Mouse (Mus musculus) intestine, embryonic 14.5 days (tissue): Measurements from ENCODE around the gene Clmn. TPM values are rescaled to one million over a fixed set of nuclear protein-coding genes. Genes with fewer than 3 reads are reported as not detected.
"Not testable (repeated sequence)": the region's sequence is repeated elsewhere in the genome, so short reads cannot be mapped to it uniquely, and the experiment has no call there.

Source experiments
- ATAC-seq: fragments of 200-750 bp; cut with Nextera tagmentation; replicated peaks from 2 replicates; pipeline ENCODE4 v1.8.0; 2017; ENCODE audit warnings: low read depth, moderate number of reproducible peaks, moderate TSS enrichment, moderate library complexity; ENCODE audit not compliant: low FRiP score, low TSS enrichment
- DNase-seq: peaks from one replicate; pipeline ENCODE4 v3.0.0-alpha.2; 2018; ENCODE audit warnings: low spot score
- H3K27ac ChIP-seq: fragments of 300-500 bp; sonication (generic); 2 replicates; pipeline ENCODE4 v1.5.1; 2014; ENCODE audit warnings: low read depth, mild to moderate bottlenecking, control low read depth
- H3K27me3 ChIP-seq: fragments of 300-500 bp; sonication (generic); replicated peaks from 2 replicates; pipeline ENCODE4 v1.6.1; 2014; ENCODE audit warnings: low read length, control low read depth; ENCODE audit not compliant: control insufficient read depth, insufficient read depth
- H3K36me3 ChIP-seq: fragments of 300-500 bp; sonication (generic); 2 replicates; pipeline ENCODE4 v1.6.1; 2014; ENCODE audit warnings: low read length, control low read depth; ENCODE audit not compliant: control insufficient read depth, insufficient read depth
- H3K4me1 ChIP-seq: fragments of 300-500 bp; sonication (generic); replicated peaks from 2 replicates; pipeline ENCODE4 v1.6.1; 2014; ENCODE audit warnings: low read length, control low read depth, mixed read lengths; ENCODE audit not compliant: control insufficient read depth, insufficient read depth
- H3K4me2 ChIP-seq: fragments of 300-500 bp; sonication (generic); 2 replicates; pipeline ENCODE4 v1.6.1; 2014; ENCODE audit warnings: low read length
- H3K4me3 ChIP-seq: fragments of 300-500 bp; sonication (generic); 2 replicates; pipeline ENCODE4 v1.5.1; 2014; ENCODE audit warnings: low read depth, low read length, control low read depth, mixed read lengths
- H3K9ac ChIP-seq: fragments of 300-500 bp; sonication (generic); 2 replicates; pipeline ENCODE4 v1.6.1; 2014; ENCODE audit warnings: mild to moderate bottlenecking, low read length
- H3K9me3 ChIP-seq: fragments of 300-500 bp; sonication (generic); 2 replicates; pipeline ENCODE4 v1.6.1; 2016; ENCODE audit warnings: low read length, control low read depth; ENCODE audit not compliant: control insufficient read depth
- WGBS: fragments of 180-500 bp; shearing (Covaris S2); extraction: QIAGEN DNeasy Blood & Tissue Kit; methylation state at CpG from one replicate; pipeline ENCODE4 v1.1.7; 2014; 5-methylcytosine and 5-hydroxymethylcytosine counted together
- polyA plus RNA-seq: library from polyadenylated mRNA; unstranded; fragments of >200 nt; fragmentation: Nextera tagmentation; extraction: Ambion mirVana; gene quantifications from 2 replicates; pipeline ENCODE4 v1.2.1, GENCODE M21; 2014

Gene Clmn
- polyA plus RNA-seq, 1 experiment from 2014 or later: 3.4 TPM

DNA sequence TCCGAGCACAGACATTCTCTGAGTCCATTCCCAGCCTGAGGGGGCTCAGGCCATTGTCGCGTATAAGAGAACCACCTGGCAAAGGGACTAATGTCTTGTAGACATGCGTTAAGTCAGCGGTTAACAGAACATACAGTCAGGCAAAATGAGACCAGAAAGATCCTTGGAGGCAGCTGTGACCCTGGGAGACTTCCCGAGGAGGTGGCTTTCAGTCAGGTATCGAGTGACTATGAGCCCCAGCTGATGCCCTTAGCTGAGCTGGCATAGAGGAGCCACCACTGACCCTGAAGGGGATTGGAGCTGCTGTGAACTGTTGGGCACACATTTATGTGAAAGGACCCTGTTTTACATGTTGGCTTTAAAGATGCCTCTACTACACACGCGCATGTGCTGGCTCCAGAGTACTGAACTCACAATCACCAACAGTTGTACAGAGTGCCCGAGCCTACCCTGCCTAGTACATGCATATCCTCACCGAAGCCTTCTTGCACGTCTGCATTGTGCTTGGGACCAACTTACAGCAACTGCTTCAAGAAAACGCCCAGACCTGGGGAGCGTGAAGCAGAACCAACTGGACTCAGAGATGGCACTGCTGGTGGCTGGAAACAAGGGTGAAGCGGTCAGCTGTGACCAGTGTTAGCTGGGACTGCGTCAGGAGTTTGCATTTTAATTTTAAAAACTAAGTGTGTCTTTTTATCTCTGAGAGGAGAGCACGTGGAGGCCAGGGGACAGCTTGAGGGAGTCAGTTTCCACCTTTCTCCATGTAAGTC is 34.0 kb downstream of the Clmn start:
- Histone ChIP-seq H3K9ac (no peak overlapping the region), H3K4me3 (no peak overlapping the region), H3K4me2 (no peak overlapping the region), H3K4me1 (peaks cover 9% of the 10 kb centered on the region), H3K9me3 (no peaks in the 10 kb centered on the region), H3K27ac (no peak overlapping the region), H3K27me3 (no peaks in the 10 kb centered on the region), H3K36me3 (no peaks in the 10 kb centered on the region)
- 83% methylated on average over 17 of the region's 17 CpGs for WGBS
- ATAC-seq (no peak), DNase-seq (no peak)

DNA sequence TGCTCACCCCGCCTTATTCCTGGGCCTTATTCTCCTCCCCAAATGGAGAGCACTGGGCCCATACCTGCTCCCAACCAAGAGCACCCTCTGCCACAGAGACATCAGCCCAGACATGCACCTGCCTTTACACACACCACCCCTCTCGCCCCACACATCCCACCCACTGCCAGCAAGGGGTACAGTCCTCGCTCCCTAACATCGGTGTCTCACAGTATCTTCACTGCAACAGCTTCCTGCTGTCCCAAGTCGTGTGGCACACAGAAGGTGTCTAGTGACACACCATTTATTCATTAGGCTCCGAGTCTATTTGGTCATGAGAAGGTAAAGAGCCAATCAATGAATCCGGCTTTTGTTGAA is 34.6 kb downstream of the Clmn start:
- DNase-seq (no peak), ATAC-seq (no peak; the same call in 1 of the 2 replicates)
- no peak overlapping the region for H3K9ac ChIP-seq
- no peaks in the 10 kb centered on the region for H3K9me3 ChIP-seq
- WGBS: 75% methylated on average over 7 of the region's 7 CpGs
- H3K36me3 ChIP-seq: no peaks in the 10 kb centered on the region
- H3K4me2 ChIP-seq: no peak overlapping the region
- H3K27me3 ChIP-seq: no peaks in the 10 kb centered on the region
- H3K4me3 ChIP-seq: no peak overlapping the region
- H3K4me1 ChIP-seq: peaks cover 12% of the 10 kb centered on the region
- H3K27ac ChIP-seq: no peak overlapping the region

DNA sequence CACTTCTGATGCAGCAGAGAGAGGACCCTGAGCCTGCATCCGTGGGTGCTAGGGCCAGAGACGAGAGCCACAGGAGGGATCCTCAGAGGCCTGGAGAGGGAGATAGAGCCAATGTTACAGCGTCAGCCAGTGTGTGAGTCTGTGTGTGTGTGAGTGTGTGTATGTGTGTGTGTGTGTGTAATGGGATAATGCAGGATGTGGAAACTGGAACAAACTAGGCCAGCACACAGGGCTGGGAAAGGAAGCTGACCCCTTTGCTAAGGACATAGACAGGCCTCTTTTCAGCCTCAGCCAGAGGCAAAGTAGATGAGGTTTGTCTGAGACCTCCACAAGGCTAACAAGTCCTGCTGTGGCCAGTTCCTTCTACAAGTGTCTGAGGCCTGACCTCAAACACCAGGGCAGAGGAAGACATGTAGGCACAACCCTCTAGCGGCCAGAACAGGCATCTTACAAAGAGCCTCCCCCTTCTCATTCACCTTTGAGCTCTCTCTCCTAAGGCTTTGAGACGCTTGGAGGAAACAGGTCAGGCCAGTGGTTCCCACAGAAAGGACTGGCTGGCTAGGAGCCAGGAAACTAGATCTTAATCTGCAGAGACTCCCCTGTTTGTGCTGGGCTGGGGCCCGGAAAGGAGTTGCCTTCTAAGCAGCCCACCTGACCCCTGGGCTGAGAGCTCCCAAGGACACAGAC is 35.1 kb downstream of the Clmn start:
- no peak overlapping the region for H3K9ac ChIP-seq
- no peaks in the 10 kb centered on the region for H3K27me3 ChIP-seq
- H3K4me1 ChIP-seq: peaks cover 16% of the 10 kb centered on the region
- DNase-seq (peak; percentile 73), ATAC-seq (peak; percentile 75)
- no peak overlapping the region; the same call in 1 of the 2 replicates for H3K27ac ChIP-seq
- H3K4me2 ChIP-seq: no peak overlapping the region
- no peak overlapping the region for H3K4me3 ChIP-seq
- H3K9me3 ChIP-seq: no peaks in the 10 kb centered on the region
- WGBS: 42% methylated on average over 6 of the region's 6 CpGs
- no peaks in the 10 kb centered on the region for H3K36me3 ChIP-seq

DNA sequence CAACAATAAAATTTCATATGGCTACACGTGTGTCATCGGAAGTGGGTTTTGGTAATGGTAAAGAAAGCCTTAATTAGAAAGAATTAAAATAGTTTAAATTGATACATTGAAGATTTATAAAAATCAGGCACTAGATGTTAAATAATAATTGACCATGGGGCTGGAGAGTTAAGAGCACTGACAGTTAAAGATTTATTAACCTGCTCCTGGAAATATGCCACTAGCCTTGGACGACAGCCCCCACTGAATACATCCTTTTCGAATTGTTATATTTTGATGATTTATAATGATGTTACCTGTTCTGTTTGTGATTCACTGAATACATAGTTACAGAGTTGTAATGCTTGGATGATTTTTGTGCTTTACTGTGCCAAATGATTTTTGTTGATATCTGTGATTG is 35.9 kb downstream of the Clmn start:
- not testable (repeated sequence) for ATAC-seq, H3K9me3 ChIP-seq, H3K9ac ChIP-seq, DNase-seq, H3K4me2 ChIP-seq, H3K4me3 ChIP-seq, H3K27ac ChIP-seq, H3K36me3 ChIP-seq, H3K27me3 ChIP-seq
- WGBS: 71% methylated on average over 4 of the region's 4 CpGs
- peaks cover 24% of the 10 kb centered on the region for H3K4me1 ChIP-seq

DNA sequence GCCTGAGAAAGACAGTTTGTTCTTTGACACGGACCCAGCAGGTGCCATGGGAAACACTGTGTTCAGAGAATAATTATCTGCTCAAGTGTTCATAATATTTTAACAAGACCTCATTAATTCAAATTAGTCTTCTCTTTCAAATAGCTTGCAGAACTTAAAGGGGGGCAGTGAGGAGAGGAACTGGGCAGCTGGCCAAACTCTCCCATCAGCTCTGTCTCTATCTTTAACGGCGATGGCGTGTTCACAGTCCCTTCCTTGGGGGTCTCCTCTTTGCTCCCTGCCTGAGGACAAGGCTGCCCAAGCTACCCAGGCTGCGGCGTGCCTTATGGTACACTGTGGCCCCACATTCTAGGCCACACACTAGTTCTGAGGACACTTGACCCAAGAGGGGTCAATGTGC is 37.2 kb downstream of the Clmn start:
- no peak overlapping the region for H3K4me3 ChIP-seq
- H3K27ac ChIP-seq: no peak overlapping the region
- WGBS: 58% methylated on average over 6 of the region's 6 CpGs
- H3K9me3 ChIP-seq: no peaks in the 10 kb centered on the region
- peaks cover 28% of the 10 kb centered on the region for H3K4me1 ChIP-seq
- no peak overlapping the region for H3K9ac ChIP-seq
- no peaks in the 10 kb centered on the region for H3K27me3 ChIP-seq
- no peak for ATAC-seq
- H3K4me2 ChIP-seq: no peak overlapping the region
- no peak for DNase-seq
- H3K36me3 ChIP-seq: no peaks in the 10 kb centered on the region

DNA sequence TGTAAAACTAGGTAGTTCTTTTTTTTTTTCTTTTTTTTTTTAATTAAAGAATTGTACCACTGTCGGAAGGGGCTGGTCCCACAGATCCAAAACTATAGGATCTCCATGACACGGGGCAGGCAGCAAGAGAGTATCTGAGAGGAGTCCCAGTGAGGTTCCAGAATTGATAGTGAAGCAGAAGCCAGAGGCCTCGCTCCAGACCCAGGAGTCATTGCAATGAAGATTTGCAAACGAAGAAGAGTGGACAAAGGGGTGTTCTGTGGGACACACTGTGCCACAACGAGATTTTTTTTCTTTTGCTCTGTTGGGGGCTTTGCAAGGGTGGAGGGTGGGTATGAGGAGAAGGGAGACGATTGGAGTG is 40.0 kb downstream of the Clmn start:
- Histone ChIP-seq H3K27ac (no peak overlapping the region), H3K4me1 (peaks cover 25% of the 10 kb centered on the region), H3K9ac (no peak overlapping the region), H3K4me3 (no peak overlapping the region), H3K9me3 (no peaks in the 10 kb centered on the region), H3K4me2 (no peak overlapping the region), H3K27me3 (no peaks in the 10 kb centered on the region), H3K36me3 (no peaks in the 10 kb centered on the region)
- WGBS: 41% methylated on average over 6 of the region's 6 CpGs
- DNase-seq (no peak), ATAC-seq (no peak)

DNA sequence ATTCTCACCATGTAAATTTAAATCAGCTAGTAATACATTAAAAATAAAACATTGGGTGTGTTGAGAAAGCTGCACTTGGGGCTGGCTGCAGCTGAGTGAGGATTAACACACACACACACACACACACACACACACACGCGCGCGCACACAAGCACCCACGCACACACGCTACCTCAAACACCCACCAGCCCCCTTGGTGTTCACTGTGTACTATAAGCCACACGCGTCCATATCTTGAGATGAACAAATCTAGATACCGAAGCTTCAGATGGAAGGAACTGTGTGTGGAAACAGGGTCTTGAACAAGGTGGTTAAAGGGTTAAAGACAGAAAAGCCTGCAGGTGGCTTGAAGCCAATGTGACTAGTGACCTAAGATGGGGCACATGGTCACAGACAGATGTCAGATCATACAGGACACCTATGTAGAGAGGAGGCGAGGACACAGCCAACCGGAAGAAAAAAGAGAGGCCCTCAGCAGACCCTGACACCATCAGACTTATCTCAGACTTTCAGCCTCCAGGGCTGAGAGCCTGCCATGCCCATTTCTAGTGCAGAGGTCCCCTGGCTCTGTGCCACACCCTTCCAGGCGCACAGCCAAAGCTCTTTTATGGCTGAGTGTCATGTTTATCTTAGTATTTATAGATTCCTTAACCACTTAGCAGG is 40.5 kb downstream of the Clmn start:
- WGBS: 61% methylated on average over 12 of the region's 12 CpGs
- no peak overlapping the region for H3K4me3 ChIP-seq
- H3K9me3 ChIP-seq: no peaks in the 10 kb centered on the region
- H3K27ac ChIP-seq: no peak overlapping the region
- H3K4me1 ChIP-seq: peaks cover 20% of the 10 kb centered on the region
- H3K36me3 ChIP-seq: no peaks in the 10 kb centered on the region
- H3K9ac ChIP-seq: no peak overlapping the region
- ATAC-seq (peak; percentile 74), DNase-seq (peak; percentile 80)
- H3K4me2 ChIP-seq: no peak overlapping the region
- H3K27me3 ChIP-seq: no peaks in the 10 kb centered on the region

DNA sequence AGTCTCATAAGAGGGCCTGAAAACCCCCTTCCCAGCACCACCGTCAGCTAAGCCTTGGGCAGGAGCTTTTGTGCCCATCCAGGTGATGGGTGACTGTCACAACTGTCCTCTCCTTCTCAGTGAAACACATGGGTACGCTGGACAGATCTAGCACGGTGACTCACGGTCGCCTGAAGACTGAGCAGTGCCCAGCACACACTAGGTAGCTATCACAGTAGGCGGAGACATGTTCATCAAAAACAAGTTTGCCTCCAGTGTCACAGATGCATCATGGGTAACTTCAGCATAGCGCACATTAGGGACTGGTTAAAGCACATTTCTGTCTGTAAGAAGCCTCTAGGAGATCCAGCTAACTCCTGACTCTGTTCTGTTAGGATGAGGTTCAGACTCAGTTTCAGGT is 41.2 kb downstream of the Clmn start:
- Histone ChIP-seq H3K4me3 (no peak overlapping the region), H3K9ac (no peak overlapping the region), H3K36me3 (no peaks in the 10 kb centered on the region), H3K27me3 (no peaks in the 10 kb centered on the region), H3K4me1 (peaks cover 19% of the 10 kb centered on the region), H3K4me2 (no peak overlapping the region), H3K27ac (no peak overlapping the region), H3K9me3 (no peaks in the 10 kb centered on the region)
- DNase-seq (no peak), ATAC-seq (no peak)
- 94% methylated on average over 7 of the region's 7 CpGs for WGBS
